Mouse (Mus musculus) erythroblast, embryonic 14.5 days (primary cell): Measurements from ENCODE around the gene Idh3a.

ENCODE experiments used
- GATA1 ChIP-seq: IDR thresholded peaks from 2 replicates; pipeline ENCODE4 v1.6.1; 2012; ENCODE audit warnings: low read length, inconsistent platforms, mixed read lengths
- TAL1 ChIP-seq: IDR thresholded peaks from 3 replicates; pipeline ENCODE4 v1.6.1; 2012; ENCODE audit warnings: low read length, inconsistent platforms, mixed read lengths

DNA sequence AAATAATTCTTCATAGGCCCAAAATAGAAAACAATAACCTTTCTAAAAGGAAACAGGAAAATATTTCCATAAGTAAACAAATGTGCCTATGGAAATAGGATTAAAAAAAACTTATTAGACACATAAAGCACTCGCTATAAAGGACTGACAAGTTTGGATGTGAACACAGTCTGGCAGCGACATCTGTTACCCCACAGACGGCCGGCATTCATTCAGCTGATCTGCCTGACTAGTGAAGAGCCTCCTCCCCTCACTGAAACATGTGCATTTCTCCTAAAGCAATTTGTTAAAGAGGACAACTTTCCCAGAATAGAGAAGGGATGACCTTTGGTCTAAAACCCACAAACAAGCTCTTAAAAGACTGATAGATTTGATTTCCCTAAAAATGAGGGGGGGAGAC lies 49.1 kb upstream of the Idh3a start:
- TF ChIP-seq TAL1 (no peak), GATA1 (no peak)
